Mouse (Mus musculus) mouse embryonic stem cell (cell line): ENCODE results near the gene Ttc39b.

Source experiments
- in situ Hi-C, 2 experiments: fragments of 300-500 bp; cut with MboI; formaldehyde crosslinking; loops; 1 replicate in 1 of 2; 3 replicates in 1 of 2; pipeline ENCODE4 v1.14.3; 2019 to 2020; ENCODE audit warnings: low sequenced_read_pairs in 2 of 2, low pct_unique_long_range_greater_than_20kb in 1 of 2, mixed read lengths in 1 of 2; ENCODE audit not compliant: unreplicated experiment in 1 of 2

The Ttc39b gene

DNA sequence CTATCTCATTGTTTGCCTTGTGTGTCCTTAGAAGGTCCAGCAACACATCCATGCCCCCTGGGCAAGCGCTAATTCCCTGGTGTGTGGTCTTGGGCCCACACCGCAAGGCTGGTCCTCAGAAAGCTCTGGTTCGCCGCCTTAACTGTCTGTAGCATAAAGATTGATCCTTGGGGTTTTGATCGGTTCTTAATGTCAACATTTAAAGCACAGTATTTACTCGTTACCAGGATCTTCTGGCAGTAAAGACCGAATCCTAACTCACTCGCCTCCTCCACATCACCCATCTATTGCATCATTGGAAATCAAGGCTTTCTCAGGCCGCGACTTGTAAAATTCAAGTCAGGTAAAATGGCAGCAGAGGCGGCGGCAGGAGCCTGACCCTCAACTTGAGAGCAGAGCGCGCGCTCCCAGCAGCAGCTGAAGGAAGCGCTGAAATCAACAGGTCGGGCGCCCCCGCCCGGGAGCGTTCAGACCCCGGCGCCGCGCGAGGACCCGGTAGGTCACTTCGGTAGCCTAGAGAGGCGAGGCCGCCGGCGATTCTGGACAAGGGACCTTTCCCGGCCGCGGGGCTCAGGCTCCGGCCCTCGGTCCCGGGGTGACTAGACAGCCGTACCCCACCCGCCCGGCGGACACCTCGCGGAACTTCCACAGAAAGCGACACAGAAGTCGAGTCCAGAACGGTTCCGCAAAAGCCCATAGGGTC, 703 bp downstream of the Ttc39b start:
- in situ Hi-C loops: no loop called here

- in situ Hi-C loops: no loop called here
These were observed 4.3 kb downstream of the Ttc39b start for GRCm38 (mm10) chr4:83319736-83320135.

DNA sequence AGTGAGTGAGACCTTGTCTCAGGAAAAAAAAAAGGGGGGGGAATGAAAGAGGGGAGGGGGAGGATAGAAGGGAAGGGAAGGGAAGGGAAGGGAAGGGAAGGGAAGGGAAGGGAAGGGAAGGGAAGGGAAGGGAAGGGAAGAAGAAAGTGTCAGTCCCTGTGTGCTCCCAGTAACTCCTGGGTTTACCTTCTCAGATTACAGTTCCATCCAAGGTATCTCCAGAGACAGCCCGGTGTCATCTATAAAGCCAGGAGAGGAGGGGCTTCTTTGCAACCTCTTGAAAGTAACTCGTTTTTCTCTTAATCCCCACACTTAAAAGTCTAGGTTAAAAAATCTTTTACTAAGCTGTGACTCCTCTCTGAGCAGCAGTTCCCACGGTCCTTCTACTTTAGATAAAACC, 5.3 kb downstream of the Ttc39b start:
- in situ Hi-C loops: no loop called here

- in situ Hi-C loops: no loop called here
These were observed 6.2 kb downstream of the Ttc39b start for GRCm38 (mm10) chr4:83317826-83318348.

DNA sequence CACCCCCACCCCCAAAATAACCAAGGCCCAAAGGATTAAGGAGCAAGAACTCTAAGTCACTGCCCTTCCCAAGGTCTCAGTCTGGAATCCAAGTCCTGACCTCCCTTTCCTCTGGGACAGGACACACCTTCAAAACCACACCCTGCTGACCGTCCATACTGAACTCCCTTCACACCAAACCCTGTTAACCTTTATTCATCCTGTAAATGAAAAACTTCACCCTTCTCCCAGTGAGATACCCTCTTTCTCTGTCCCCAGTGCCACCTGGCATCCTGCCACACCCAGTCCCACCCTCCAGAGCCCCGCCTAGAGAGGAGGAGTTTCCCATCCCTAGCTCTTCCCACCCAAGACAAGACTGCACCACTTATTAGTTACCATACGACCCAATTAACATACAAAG, 7.3 kb downstream of the Ttc39b start:
- in situ Hi-C loops: no loop called here

DNA sequence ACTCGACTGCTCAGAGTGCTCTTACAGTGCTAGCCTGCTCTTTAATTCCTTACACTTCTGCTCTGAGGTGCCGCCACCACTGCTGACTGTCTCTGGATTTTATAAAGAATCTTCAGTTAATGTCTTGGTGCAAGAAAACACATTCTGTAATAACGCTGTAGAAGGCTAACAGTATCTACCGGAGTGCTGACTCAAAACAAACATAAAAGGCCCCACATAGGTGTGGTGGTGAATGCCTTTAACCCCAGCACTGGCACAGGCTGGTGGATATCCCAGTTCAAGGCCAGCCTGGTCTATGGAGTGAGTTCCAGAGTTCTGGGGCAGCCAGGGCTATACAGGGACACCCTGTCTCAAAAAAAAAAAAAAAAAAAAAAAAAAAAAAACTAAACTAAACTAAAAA, 8.1 kb downstream of the Ttc39b start:
- in situ Hi-C loops: no loop called here

DNA sequence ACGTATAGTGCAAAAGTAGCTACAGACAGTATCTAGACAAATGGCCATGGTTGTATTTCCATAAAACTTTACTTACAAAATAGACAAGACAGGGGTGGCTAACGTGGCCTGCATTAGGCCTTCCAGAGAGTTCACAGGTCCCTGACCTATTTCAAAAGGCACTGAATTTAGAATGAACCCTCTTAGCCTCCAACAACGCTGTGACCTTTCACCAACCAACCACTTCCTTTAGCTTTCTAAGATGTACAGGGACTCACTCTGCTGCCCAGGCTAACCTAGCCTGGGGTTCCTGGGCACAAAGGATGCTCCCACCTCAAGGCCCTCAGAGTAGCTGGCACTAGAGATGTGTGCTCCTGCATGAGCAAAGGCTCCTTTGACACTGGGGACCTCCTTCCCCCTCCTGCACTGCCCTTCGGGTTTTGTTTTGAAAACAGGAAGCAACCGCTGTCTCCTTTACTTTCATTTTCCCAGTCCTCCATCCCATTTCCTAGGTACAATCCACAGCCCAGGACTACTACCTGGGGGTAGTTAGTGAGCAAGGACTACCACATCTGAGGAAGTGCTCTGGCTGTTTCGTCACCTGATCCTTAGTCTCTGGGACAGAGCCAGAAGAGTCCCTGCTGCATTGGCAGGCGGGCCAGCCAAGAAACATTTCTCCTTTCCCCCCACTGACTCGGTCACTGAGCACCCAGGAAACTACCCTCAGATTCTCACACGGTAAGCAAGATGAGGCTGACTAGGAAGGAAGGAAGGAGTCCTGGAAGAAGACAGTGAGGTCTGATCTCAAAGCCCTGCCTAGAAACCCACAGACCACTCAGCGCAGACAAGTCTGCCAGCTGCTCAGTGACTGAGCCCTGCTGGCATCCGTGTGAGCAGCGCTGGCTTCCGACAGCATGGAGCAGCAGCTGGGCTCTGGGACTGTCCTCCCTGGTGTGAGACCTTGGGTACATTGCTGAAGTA, 8.9 kb downstream of the Ttc39b start:
- in situ Hi-C loops: no loop called here

DNA sequence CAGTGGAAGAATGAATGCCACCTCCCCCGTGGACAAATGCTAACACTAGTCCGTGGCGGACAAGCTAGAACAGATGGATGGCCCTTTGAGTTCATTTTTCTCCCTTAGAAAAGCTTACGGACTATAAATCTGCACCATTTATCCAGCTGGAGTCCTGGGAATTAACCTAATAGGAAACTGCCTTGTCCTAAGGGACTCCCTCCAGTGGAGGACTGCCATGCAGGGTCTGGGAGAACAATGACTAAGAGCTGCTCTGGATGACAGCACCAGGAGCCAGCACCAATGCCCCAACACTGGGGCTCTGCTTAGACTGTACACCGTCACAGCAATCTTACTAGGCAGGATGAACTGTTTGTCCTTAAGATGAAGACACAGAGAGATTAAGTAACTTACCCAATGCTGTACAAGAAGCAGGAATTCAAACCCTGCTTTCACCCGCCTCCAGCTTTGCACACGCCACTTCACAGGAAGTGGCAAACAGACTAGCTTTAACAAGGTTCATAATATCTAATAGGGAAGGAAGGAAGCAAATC, 9.7 kb downstream of the Ttc39b start:
- in situ Hi-C loops: no loop called here

GRCm38 (mm10) chr4:83312336-83312735, 11.7 kb downstream of the Ttc39b start:
- in situ Hi-C loops: no loop called here

DNA sequence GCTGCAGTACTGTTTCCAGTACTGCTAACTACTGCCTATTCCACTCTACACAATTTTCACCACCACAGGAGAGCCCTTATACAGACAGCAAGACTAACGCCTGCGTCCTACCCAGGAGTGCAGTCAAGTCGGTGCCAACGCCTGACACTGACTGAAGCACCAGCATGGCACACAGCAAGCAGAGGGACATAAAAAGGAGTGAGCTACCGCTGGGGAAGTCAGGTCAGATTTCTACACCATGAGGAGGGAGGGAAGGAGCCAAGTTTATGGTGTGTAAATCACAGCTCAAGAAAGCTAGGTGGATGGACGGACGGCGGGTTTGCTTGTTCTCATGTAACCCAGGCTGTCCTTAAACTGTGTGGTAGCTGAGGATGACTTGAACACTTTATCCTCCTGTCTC, 12.6 kb downstream of the Ttc39b start:
- in situ Hi-C loops: no loop called here

DNA sequence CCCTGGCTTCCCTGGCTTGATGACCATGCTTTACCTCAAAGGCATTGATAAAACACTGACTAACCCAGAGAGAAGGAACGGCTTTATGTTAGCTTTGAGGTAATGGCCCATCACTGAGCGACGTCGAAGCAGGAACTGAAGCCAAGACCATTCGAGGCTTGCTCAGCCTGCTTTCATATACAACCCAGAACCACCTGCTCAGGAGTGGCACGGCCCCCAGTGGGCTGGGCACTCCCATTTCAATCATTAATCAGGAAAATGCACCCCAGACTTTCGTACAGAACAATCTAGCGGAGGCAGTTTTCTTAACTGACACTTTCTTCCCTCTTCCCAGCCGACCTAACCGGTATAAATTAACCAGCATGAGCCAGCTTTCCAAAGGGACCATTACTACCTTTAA, 13.1 kb downstream of the Ttc39b start:
- in situ Hi-C loops: no loop called here

- in situ Hi-C loops: loop anchor here in 1 of 2 experiments (5.0 kb wide), 1 partner anchor 33 kb away; no protein-coding TSS in a partner anchor
These were observed 15.1 kb downstream of the Ttc39b start for GRCm38 (mm10) chr4:83308914-83309313.

DNA sequence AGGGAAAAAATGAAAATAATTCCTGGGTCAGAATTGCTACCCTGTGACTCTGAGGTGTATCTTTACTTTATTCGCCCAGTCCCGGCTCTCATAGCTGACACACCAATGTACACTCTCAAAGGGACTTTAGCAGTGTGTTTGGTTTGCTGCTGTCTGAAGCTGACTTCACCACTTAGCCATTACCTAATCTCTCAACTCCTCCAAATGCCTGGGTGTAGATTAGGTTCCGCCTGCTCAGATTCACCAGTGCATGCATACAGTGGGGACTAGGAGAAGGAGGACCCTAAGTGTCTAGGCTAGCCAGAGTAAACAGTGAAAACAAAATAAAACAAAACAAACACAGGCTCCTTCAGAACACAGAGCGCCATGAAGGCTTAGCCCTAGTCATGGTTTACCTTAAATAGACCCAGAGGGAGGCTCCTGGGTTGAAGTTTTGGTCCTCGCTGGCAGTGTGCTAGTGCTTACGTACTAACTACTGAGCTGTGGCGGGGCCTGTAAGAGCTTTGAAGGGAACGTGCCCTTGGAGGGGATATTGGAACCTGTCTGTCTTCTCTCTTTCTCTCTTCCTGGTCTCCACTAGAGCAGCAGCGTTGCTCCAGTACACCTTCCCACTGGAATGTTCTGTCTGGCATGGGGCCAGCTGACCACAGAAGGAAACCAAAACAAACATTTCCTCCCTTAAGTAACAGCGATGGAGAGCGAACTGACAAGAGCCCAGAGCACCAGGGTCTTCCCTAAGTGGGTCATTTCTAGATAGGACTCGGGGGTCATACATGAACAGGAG, 16.2 kb downstream of the Ttc39b start:
- in situ Hi-C loops: loop anchor here in 1 of 2 experiments (5.0 kb wide), 1 partner anchor 34 kb away; no protein-coding TSS in a partner anchor

- in situ Hi-C loops: loop anchor here in 1 of 2 experiments (5.0 kb wide), 1 partner anchor 35 kb away; no protein-coding TSS in a partner anchor
These were observed 17.2 kb downstream of the Ttc39b start for GRCm38 (mm10) chr4:83306879-83307278.

GRCm38 (mm10) chr4:83305099-83305498, 19.0 kb downstream of the Ttc39b start:
- in situ Hi-C loops: loop anchor here in 1 of 2 experiments (5.0 kb wide), 1 partner anchor 37 kb away; no protein-coding TSS in a partner anchor

DNA sequence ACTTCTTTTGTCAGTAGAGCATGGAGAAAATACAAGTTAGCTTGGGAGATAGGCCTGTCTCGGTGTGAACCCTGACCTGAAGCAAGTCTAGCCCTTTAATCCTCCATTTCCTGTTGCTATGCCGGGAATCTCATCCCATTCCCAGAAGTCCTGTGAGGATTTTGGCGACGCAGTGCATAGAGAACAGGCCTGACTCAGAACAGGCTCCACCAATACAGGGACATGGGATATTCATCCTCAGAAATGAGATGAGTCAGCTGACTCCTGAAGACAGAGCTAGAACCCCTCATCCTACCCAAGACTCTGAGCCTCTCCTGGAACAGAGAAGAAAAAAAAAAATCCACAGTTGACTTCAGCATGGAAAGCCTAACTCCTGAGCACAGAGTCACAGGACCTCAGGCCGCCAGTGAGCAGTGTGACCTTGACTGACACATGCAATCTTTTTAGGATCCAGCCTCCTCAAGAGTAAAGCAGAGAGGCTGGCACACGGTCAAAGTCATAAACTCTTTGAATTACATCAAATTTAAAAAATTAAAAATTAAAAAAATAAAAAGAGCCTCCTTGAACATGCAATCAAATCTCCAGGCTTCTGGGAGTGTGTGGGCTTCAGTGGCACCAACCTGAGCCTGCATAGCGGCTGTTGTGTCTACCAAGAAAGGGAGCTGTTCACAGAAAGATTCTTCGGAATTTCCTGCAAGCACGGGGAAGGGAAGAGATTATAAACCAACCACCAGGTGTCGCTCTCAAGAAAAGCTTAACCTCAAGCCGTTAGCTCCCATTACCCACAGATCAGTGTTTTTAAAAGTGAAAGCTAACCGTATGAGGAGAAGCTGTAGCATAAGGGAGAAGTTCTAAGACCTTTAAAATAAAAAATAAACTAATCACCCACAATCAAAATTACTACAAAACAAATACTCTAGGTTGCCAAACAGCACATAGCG, 20.9 kb downstream of the Ttc39b start:
- in situ Hi-C loops: no loop called here

- in situ Hi-C loops: no loop called here
These were observed 21.8 kb downstream of the Ttc39b start for GRCm38 (mm10) chr4:83302123-83302737.
